Mouse (Mus musculus) limb, embryonic 14.5 days (tissue): Measurements from ENCODE around the gene Cox10. TPM values are rescaled to one million over a fixed set of nuclear protein-coding genes. Genes with fewer than 3 reads are reported as not detected.

Experiments used
- ATAC-seq: fragments of 200-750 bp; cut with Nextera tagmentation; 2 replicates; pipeline ENCODE4 v1.8.0; 2017; ENCODE audit warnings: low read depth, moderate number of reproducible peaks, moderate TSS enrichment; ENCODE audit not compliant: low FRiP score
- DNase-seq: peaks from one replicate; pipeline ENCODE4 v3.0.0-alpha.2; 2015; ENCODE audit warnings: low spot score
- H3K27ac ChIP-seq: fragments of 300-500 bp; sonication (generic); replicated peaks from 2 replicates; pipeline ENCODE4 v1.5.1; 2014; ENCODE audit warnings: low read depth, mild to moderate bottlenecking, low read length, moderate library complexity, mixed read lengths
- H3K27me3 ChIP-seq: fragments of 300-500 bp; sonication (generic); 2 replicates; pipeline ENCODE4 v1.6.1; 2014; ENCODE audit warnings: low read length, mixed read lengths; ENCODE audit not compliant: control insufficient read depth, insufficient read depth
- H3K36me3 ChIP-seq: fragments of 300-500 bp; sonication (generic); 2 replicates; pipeline ENCODE4 v1.6.1; 2014; ENCODE audit warnings: mild to moderate bottlenecking, low read length, moderate library complexity, mixed read lengths; ENCODE audit not compliant: control insufficient read depth, insufficient read depth
- H3K4me1 ChIP-seq: fragments of 300-500 bp; sonication (generic); 2 replicates; pipeline ENCODE4 v1.6.1; 2014; ENCODE audit warnings: antibody characterized with exemption, low read length, mixed read lengths; ENCODE audit not compliant: control insufficient read depth, insufficient read depth
- H3K4me2 ChIP-seq: fragments of 300-500 bp; sonication (generic); replicated peaks from 2 replicates; pipeline ENCODE4 v1.6.1; 2014; ENCODE audit warnings: low read depth, mild to moderate bottlenecking, low read length, moderate library complexity; ENCODE audit not compliant: severe bottlenecking
- H3K4me3 ChIP-seq: fragments of 300-500 bp; sonication (generic); replicated peaks from 2 replicates; pipeline ENCODE4 v1.5.1; 2014; ENCODE audit warnings: low read length
- H3K9ac ChIP-seq: fragments of 300-500 bp; sonication (generic); 2 replicates; pipeline ENCODE4 v1.6.1; 2014; ENCODE audit warnings: mild to moderate bottlenecking, low read depth, low read length, moderate library complexity; ENCODE audit not compliant: severe bottlenecking
- H3K9me3 ChIP-seq: fragments of 300-500 bp; sonication (generic); 2 replicates; pipeline ENCODE4 v1.6.1; 2016; ENCODE audit warnings: low read length; ENCODE audit not compliant: control insufficient read depth
- POLR2A ChIP-seq: fragments of 200-500 bp; IDR thresholded peaks from 2 replicates; pipeline ENCODE4 v1.8.0; 2012; ENCODE audit warnings: inconsistent platforms, mild to moderate bottlenecking, moderate library complexity, borderline replicate concordance; ENCODE audit not compliant: insufficient read depth, insufficient read length; ENCODE audit errors: extremely low read depth
- WGBS: fragments of 180-500 bp; shearing (Covaris S2); extraction: QIAGEN DNeasy Blood & Tissue Kit; methylation state at CpG from one replicate; pipeline ENCODE4 v1.1.7; 2014; 5-methylcytosine and 5-hydroxymethylcytosine counted together
- polyA plus RNA-seq, 2 experiments: library from polyadenylated mRNA; depleted of rRNA in 1 of 2; stranded (reverse) in 1 of 2; unstranded in 1 of 2; fragments of >200 nt; fragmentation: Nextera tagmentation in 1 of 2; extraction: Ambion mirVana in 1 of 2; gene quantifications; 2 replicates each; pipeline versions ENCODE4 v1.2.1 to v1.2.3; 2012 to 2014

The Cox10 gene
- polyA plus RNA-seq, 2 experiments: 13.3 to 20.6 TPM

DNA sequence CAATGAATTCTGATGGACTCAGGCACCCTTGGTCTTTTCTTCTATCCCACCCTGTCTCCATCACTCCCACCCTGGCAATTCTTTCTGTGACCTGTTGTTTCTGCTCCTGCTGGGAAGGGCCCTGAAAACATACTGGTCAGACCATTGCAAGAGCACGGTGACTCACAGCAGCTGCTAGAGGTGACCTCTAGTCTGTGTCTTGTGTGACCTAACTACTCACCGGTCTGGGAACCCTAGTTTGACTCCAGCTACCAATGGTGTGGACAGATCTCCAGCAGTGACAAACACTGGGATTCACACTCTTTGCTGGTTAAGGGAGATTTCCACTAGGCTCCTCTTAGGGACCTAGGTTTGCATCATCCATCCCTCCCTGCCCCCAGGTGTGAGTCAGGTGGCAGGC, 101.5 kb downstream of the Cox10 start:
- no peaks in the 10 kb centered on the region for H3K9me3 ChIP-seq
- no peak overlapping the region for H3K27ac ChIP-seq
- no peak overlapping the region for H3K4me2 ChIP-seq
- H3K36me3 ChIP-seq: 0 out of 2 replicates have a peak, but pooled peaks cover 5% of the 10 kb centered on the region
- ATAC-seq (no peak), DNase-seq (no peak)
- no peak for TF ChIP-seq POLR2A
- H3K4me1 ChIP-seq: no peaks in the 10 kb centered on the region; the same call in 1 of the 2 replicates
- no peak overlapping the region for H3K9ac ChIP-seq
- H3K4me3 ChIP-seq: no peak overlapping the region
- no peaks in the 10 kb centered on the region for H3K27me3 ChIP-seq
- 74% methylated on average over 2 of the region's 2 CpGs for WGBS

- no peak for TF ChIP-seq POLR2A
- no peaks in the 10 kb centered on the region for H3K9me3 ChIP-seq
- H3K4me3 ChIP-seq: no peak overlapping the region
- H3K36me3 ChIP-seq: 0 out of 2 replicates have a peak, but pooled peaks cover 5% of the 10 kb centered on the region
- no peak for ATAC-seq
- H3K9ac ChIP-seq: no peak overlapping the region
- H3K27ac ChIP-seq: no peak overlapping the region
- WGBS: 90% methylated on average over 2 of the region's 2 CpGs
- H3K27me3 ChIP-seq: no peaks in the 10 kb centered on the region
- no peaks in the 10 kb centered on the region; the same call in 1 of the 2 replicates for H3K4me1 ChIP-seq
- DNase-seq: no peak
- no peak overlapping the region for H3K4me2 ChIP-seq
These were observed 102.5 kb downstream of the Cox10 start for GRCm38 (mm10) chr11:63976775-63977174.

DNA sequence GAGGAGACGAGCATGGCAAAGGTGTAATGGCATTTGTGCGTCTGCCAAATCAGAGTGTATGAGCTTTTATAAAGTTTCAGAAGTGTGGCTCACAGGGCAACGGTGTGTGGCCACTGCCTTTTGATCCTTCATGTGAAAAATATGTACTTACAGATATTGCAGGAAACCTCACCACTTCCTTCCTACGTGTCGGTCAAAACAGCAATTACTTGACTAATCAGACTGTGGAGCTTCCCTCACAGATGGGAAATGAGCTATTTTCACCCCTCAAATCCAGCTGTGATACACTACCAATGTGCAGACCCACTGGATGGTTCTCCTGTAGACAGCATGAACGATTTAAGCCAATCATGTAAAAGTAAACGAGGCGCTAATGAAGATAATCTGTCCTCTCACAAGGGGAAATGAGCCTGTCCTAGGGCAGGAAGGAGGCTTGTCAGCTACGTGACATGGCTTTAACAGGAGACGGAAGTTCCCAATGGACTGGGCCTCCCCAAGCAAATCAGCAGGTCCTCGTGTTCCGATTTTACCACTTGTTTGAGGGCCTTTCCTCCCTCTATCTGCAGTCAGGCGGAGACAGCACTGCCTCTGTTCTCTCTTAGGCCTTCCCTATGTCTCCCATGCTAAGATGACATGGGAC, 103.9 kb downstream of the Cox10 start:
- Histone ChIP-seq H3K4me1 (no peaks in the 10 kb centered on the region; the same call in 1 of the 2 replicates), H3K4me2 (no peak overlapping the region), H3K36me3 (0 out of 2 replicates have a peak, but pooled peaks cover 5% of the 10 kb centered on the region), H3K9ac (no peak overlapping the region), H3K27ac (no peak overlapping the region), H3K4me3 (no peak overlapping the region), H3K9me3 (no peaks in the 10 kb centered on the region), H3K27me3 (no peaks in the 10 kb centered on the region)
- TF ChIP-seq POLR2A: no peak
- DNase-seq: no peak
- no peak for ATAC-seq
- 57% methylated on average over 13 of the region's 13 CpGs for WGBS

DNA sequence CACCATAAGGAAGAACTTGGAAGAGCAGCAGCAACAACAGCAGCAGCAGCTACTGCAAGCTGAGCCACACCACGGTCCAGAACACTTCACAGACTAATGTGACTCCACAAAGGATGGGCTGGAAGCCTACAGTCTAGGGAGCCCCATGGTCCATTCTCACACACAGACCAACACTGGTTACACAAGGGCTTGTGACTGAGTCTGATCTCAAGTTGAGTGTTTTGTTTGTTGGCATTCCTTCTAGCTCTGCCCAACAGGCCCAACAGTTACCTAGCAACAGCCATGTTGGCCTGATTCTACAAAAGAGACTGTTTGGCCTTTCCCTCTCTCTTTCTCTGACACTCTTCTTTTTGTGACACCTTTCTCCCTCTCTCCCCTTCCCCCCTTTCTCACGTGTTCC, 105.3 kb downstream of the Cox10 start:
- H3K4me3 ChIP-seq: no peak overlapping the region
- ATAC-seq (no peak), DNase-seq (no peak)
- H3K4me2 ChIP-seq: no peak overlapping the region
- TF ChIP-seq POLR2A: no peak
- H3K9me3 ChIP-seq: no peaks in the 10 kb centered on the region
- H3K36me3 ChIP-seq: 0 out of 2 replicates have a peak, but pooled peaks cover 5% of the 10 kb centered on the region
- H3K9ac ChIP-seq: no peak overlapping the region
- WGBS: 76% methylated on average over 2 of the region's 2 CpGs
- peaks cover 7% of the 10 kb centered on the region for H3K4me1 ChIP-seq
- no peaks in the 10 kb centered on the region for H3K27me3 ChIP-seq
- no peak overlapping the region for H3K27ac ChIP-seq

- WGBS: 93% methylated on average over 9 of the region's 9 CpGs
- no peak overlapping the region for H3K27ac ChIP-seq
- no peak for TF ChIP-seq POLR2A
These were observed 107.8 kb downstream of the Cox10 start for GRCm38 (mm10) chr11:63971462-63971861.

DNA sequence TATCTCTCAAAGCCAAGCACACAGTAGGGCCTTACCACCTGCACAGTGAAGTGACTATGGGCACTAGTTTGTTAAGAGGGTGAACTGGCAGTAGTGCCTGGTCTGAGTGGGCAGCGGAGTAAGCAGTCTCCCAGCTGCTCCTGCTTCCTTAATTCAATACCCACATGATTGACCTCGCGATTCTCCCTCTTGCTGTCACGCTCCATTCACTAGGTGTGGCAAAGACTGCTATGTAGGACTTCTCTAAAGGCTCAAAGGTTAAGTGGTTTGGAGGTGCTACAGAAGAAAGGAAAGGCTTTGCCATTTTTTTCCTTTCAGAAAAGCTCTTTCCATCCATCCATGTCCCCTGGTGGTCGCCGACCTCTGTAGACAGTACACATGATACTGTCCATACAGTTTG, 108.5 kb downstream of the Cox10 start:
- Histone ChIP-seq H3K4me2 (no peak overlapping the region), H3K27me3 (no peaks in the 10 kb centered on the region), H3K4me3 (no peak overlapping the region), H3K4me1 (peaks cover 15% of the 10 kb centered on the region), H3K9me3 (no peaks in the 10 kb centered on the region), H3K27ac (no peak overlapping the region), H3K9ac (no peak overlapping the region), H3K36me3 (0 out of 2 replicates have a peak, but pooled peaks cover 5% of the 10 kb centered on the region)
- TF ChIP-seq POLR2A: no peak
- WGBS: 96% methylated on average over 6 of the region's 6 CpGs
- ATAC-seq: no peak
- DNase-seq: no peak

More at GRCm38 (mm10) chr11:63971462-63971861, 107.8 kb downstream of the Cox10 start:
- ATAC-seq: no peak
- peaks cover 15% of the 10 kb centered on the region for H3K4me1 ChIP-seq
- 0 out of 2 replicates have a peak, but pooled peaks cover 5% of the 10 kb centered on the region for H3K36me3 ChIP-seq
- no peak overlapping the region for H3K4me3 ChIP-seq
- no peaks in the 10 kb centered on the region for H3K27me3 ChIP-seq
- H3K9ac ChIP-seq: no peak overlapping the region
- no peak overlapping the region for H3K4me2 ChIP-seq
- no peaks in the 10 kb centered on the region for H3K9me3 ChIP-seq
- DNase-seq: no peak
